Mouse (Mus musculus): ENCODE measurements around the gene Gm43518. TPM values are rescaled to one million over a fixed set of nuclear protein-coding genes. Genes with fewer than 3 reads are reported as not detected.

Gm43518 gene
- polyA plus RNA-seq, 1 experiment = not detected

- no peak for TF ChIP-seq GATA1 (IDR thresholded peaks at IDR 0.05; ENCODE audit: low read length)
Measured at GRCm38 (mm10) chr5:123961046-123961445, 33.8 kb downstream of the Gm43518 start.

- TF ChIP-seq GATA1 (IDR thresholded peaks at IDR 0.05; ENCODE audit: low read length) = no peak
Measured at GRCm38 (mm10) chr5:123964208-123964607, 37.0 kb downstream of the Gm43518 start.

GRCm38 (mm10) chr5:123966759-123967158, 39.5 kb downstream of the Gm43518 start:
- TF ChIP-seq GATA1 (IDR thresholded peaks at IDR 0.05; ENCODE audit: low read length) = no peak

GRCm38 (mm10) chr5:123968468-123968867, 41.2 kb downstream of the Gm43518 start:
- TF ChIP-seq GATA1 (IDR thresholded peaks at IDR 0.05; ENCODE audit: low read length) = no peak

GRCm38 (mm10) chr5:123969216-123969615, 42.0 kb downstream of the Gm43518 start:
- no peak for TF ChIP-seq GATA1 (IDR thresholded peaks at IDR 0.05; ENCODE audit: low read length)

DNA sequence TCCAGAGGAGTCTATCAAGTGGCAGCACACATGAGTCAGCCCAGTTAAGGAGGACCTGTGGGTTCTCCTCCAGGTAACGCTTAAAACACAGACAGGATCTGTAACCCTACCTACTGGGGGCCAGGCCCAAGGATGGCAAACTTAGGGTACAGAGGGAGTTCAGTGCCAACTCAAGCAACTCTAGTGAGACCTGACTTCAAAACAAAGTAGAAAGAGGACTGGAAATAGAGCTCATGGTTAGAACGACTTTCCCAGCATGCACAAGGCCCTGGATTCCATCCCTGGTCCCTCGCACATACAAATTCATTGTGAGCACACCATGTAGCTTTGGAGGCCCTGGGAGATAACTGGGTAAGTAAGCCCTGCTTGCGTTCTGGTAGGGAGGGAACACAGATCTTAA, 43.4 kb downstream of the Gm43518 start:
- no peak for TF ChIP-seq GATA1 (IDR thresholded peaks at IDR 0.05; ENCODE audit: low read length)

DNA sequence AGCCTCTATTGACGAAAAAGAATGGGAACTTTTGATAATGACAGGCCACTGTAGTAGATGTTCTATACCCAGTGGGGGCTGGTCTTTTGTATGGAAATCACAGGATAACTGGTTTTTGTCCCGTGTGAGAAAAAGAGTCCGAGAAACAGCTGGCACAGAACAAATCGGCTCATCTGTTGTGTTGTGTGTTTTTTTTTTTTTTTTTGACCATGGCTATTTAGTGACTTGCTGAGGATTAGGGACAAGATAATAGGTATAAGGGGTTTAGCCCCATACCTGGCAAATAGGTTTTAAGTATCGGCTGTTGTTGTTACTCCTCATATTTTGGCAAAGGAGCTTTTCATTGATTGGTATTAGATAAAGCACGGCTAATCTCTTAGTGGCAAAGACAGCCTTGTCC, 45.2 kb downstream of the Gm43518 start:
- TF ChIP-seq GATA1 (IDR thresholded peaks at IDR 0.05; ENCODE audit: low read length) = no peak

DNA sequence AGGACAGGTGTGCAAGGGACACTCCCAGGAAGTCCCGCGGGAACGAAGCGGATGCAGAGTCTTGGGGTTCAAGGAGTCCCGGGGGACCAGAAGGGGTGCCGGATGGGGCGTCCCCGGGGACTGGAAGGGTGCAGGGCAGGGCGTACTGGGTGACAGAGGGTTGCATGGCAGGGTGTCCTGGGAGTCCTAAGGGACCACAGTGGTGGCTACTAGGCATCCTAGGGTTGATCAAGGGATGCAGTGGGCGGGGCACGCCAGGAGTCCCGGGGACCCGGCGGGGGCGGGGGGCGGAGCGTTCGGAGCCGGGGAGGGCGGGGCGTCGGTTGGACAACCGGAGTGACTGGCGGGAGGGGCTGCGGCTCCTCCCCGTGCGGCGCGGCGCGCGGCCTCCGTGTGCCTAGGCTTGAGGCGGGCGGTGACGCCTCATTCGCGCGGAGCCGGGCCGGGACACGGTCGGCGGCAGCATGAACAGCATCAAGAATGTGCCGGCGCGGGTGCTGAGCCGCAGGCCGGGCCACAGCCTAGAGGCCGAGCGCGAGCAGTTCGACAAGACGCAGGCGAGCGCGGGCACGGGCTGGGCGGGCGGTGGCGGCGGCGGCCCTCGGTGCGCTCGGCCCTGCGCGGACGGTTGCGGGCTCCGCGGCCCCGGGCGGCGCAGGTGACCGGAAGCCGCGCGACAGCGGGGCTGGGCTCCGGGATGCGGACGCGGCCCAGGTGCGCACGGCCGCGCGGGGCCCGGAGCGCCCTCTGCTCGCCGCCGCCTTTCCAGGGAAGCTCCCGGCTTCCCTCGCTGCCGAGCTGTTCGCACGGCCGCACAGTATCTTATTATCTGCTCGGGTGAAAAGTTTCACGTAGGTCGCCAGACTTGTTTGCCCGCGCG, 46.3 kb downstream of the Gm43518 start, which contains the start of gene Hip1r:
Gene Hip1r (plus strand): TSS at position 330 of the 880 bp plus-strand sequence.
- no peak for TF ChIP-seq GATA1 (IDR thresholded peaks at IDR 0.05; ENCODE audit: low read length)

- TF ChIP-seq GATA1 (IDR thresholded peaks at IDR 0.05; ENCODE audit: low read length) = no peak
Measured at GRCm38 (mm10) chr5:123974179-123974485, 46.9 kb downstream of the Gm43518 start.

DNA sequence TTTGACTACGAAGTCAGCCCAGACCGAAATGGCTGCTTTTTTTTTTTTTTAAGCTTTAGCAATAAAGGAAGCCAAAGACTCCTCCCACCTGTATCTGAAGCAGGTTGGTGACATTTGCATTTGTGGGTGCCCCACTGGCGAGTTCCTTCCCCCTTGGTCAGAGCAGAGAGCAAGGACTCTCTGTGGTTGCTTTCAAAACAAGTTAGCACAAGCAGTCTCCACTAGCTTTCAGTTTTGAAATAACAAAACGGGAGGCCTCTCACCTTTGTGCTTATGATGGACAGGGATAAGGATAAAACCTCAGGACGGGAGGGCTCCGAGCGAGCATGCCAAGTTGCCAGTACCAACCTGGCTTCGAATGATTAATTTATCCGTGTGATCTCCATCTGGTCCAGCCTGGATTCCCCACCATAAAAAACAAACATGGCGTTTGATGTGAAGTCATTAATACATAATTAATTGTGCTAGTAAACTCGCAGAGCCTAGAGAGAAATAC, 47.4 kb downstream of the Gm43518 start:
- no peak for TF ChIP-seq GATA1 (IDR thresholded peaks at IDR 0.05; ENCODE audit: low read length)

GRCm38 (mm10) chr5:123975668-123976180, 48.5 kb downstream of the Gm43518 start:
- no peak for TF ChIP-seq GATA1 (IDR thresholded peaks at IDR 0.05; ENCODE audit: low read length)

DNA sequence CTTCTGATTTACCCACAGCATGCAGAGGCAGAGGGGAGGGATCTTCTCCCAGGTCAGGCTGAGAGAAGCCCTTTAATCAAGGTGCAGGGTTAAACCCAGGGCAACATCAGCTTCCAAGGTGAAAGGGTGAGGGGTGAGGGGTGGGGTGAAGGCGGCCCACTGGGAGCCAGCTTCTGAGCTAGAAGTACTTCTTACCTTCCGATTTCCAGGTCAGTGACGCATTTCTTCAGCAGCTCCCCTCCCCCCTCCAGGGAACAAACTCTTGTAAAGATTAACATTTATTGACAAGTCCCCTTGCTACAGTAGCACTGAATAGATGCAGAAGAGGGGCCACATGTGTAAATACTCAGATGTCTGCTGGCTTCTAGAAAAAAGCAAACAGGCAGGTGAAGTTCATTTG, 50.0 kb downstream of the Gm43518 start:
- no peak for TF ChIP-seq GATA1 (IDR thresholded peaks at IDR 0.05; ENCODE audit: low read length)

- TF ChIP-seq GATA1 (IDR thresholded peaks at IDR 0.05; ENCODE audit: low read length) = no peak
Measured at GRCm38 (mm10) chr5:123978131-123978530, 50.9 kb downstream of the Gm43518 start.

DNA sequence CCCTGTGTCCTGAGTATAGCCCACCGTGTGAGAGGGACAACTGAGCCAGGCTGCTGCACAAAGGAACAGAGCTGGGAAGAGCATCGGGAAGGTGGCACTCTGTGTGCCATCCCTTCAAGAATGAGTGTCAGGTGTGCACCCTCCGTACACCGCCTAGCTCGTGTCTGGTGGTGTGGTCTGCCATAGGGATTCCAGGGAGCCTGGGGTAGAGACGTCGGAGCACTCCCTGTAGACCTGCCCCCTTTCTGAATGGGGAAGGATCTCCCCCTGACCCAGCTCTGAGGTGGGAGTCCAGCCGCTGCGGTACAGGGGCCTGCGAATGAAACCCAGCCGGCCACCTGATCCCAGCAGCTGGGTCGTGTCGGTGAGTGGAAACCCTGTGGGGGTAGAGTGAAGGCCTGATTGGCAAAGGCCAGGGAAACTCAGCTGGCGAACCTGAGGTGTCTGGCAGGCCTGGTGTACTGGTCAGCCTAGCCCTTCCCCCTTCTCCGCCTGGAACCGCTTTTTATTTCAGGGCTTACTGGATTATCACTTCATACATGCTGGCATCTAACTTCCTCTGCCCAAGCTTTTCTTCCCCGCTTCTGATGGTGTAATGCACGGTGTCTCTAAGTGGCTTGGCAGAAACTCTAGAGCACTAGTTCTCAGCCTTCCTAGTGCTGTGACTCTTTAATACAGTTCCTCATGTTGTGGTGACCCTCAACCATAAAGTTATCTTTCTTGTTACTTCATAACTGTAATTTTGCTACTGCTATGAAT, 52.2 kb downstream of the Gm43518 start:
- TF ChIP-seq GATA1 (IDR thresholded peaks at IDR 0.05; ENCODE audit: low read length) = no peak

DNA sequence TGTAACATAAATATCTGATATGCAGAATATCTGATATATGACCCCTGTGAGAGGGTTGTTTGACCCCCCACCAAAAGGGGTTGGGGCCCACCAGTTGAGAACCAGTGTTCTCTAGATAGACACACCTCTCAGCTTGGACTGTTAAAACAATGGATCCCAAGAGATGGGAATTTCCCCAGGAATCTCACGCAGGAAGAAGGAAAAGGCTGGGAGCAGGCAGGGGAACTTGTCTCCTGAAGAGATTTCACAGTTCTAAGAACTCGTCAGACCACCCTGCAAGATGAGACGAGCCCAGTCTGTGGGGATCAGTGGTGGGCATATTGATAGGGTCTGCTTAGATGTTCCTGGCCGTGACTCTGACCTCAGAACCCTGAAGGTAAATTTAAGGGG, 52.8 kb downstream of the Gm43518 start:
- no peak for TF ChIP-seq GATA1 (IDR thresholded peaks at IDR 0.05; ENCODE audit: low read length)

GRCm38 (mm10) chr5:123980521-123981249, 53.5 kb downstream of the Gm43518 start:
- TF ChIP-seq GATA1 (IDR thresholded peaks at IDR 0.05; ENCODE audit: low read length) = no peak
